11 mouse cellular contexts compared by ENCODE assay signal in the genomic region with DNA sequence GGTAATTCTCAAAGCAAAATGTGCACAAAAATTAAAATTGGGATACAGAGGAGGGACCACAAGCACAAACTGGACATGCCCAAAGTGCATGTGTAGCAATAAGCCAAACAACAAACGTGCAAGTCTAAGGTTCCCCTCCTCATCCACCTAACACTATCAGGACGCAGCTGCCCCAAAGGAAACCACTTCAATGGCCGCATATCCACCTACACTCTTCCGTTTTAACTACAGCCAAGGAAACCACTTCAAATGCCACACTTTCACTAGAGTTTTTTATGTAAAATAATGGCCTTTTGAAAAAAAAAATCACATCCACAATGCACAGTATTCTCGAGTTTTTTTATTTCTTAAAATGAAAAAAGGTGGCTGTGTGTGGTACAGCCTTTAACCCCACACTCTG. TPM values are rescaled to one million over a fixed set of nuclear protein-coding genes. Genes with fewer than 3 reads are reported as not detected.
DNase-seq lines count a peak whose midpoint lies in the region; ATAC-seq and TF ChIP-seq lines count a peak whose summit lies in the region.
"Had no signal": no experiment of that assay in that cellular context is flagged by ENCODE, and none has a peak within 500 bp of the region (broad histone marks: within the 10 kb centered on the region; RNA-seq: fewer than 3 reads in every experiment).

No protein-coding gene starts in this region.

- no peaks in the 10 kb centered on the region for H3K9me3 ChIP-seq in heart, embryonic 10.5 days
- H3K9me3 ChIP-seq in liver, embryonic 12.5 days (replicated peaks): no peaks in the 10 kb centered on the region
- H3K9me3 ChIP-seq in liver, embryonic 11.5 days (ENCODE audit: control insufficient read depth, low read length): no peaks in the 10 kb centered on the region
- H3K9me3 ChIP-seq in ES-Bruce4 (replicated peaks; ENCODE audit: control insufficient read depth, insufficient read depth, low read length, poor library complexity, severe bottlenecking): no peaks in the 10 kb centered on the region
- H3K9me3 ChIP-seq in liver, embryonic 13.5 days (replicated peaks): no peaks in the 10 kb centered on the region

- intact Hi-C loops in heart, adult 2 months (cut with DNase I): loop anchor here (10.0 kb wide), 1 partner anchor 214 kb away; a partner anchor contains a TSS

- 31% methylated on average over 5 of the region's 5 CpGs for WGBS in heart, adult 2 months
- WGBS in heart, embryonic 10.5 days: 86% methylated on average over 5 of the region's 5 CpGs
- WGBS in liver, embryonic 12.5 days (ENCODE audit: insufficient replicate concordance): 41% methylated on average over 5 of the region's 5 CpGs
- WGBS in liver, embryonic 11.5 days: 57% methylated on average over 5 of the region's 5 CpGs
- WGBS in liver, embryonic 13.5 days (ENCODE audit: insufficient replicate concordance): 37% methylated on average over 5 of the region's 5 CpGs

- DNase-seq in heart, adult 2 months: no peak
- DNase-seq in heart, embryonic 10.5 days (ENCODE audit: low spot score): no peak
- DNase-seq in liver, embryonic 11.5 days (ENCODE audit: low spot score): no peak
- no peak for DNase-seq in liver, embryonic 13.5 days
- no peak for DNase-seq in left cerebral cortex, adult 18-20 months (ENCODE audit: low spot score in 2 of 2)
- no peak for DNase-seq in layer of hippocampus, postnatal 25 days (ENCODE audit: extremely low spot score in 1 of 2, low spot score in 1 of 2)
- DNase-seq: adrenal gland, postnatal 25 days; right cerebral cortex, postnatal 4 days had no signal

- peaks cover 15% of the 10 kb centered on the region for H3K79me2 ChIP-seq in heart, adult 2 months (replicated peaks; ENCODE audit: control insufficient read depth, insufficient read depth, low read length)

- no peak for TF ChIP-seq POLR2A in heart, adult 2 months (IDR thresholded peaks at IDR 0.05; ENCODE audit: insufficient read depth, low read depth, low read length)
- no peak for TF ChIP-seq POLR2A in ES-Bruce4 (IDR thresholded peaks at IDR 0.05; ENCODE audit: insufficient read depth, low read length)

- H3K4me1 ChIP-seq in heart, adult 2 months (ENCODE audit: control insufficient read depth, insufficient read depth, low read length): peaks cover 26% of the 10 kb centered on the region
- H3K4me1 ChIP-seq in heart, embryonic 10.5 days: peaks cover 27% of the 10 kb centered on the region
- H3K4me1 ChIP-seq in liver, embryonic 12.5 days: peaks cover 75% of the 10 kb centered on the region
- peaks cover 37% of the 10 kb centered on the region for H3K4me1 ChIP-seq in liver, embryonic 11.5 days (replicated peaks; ENCODE audit: control insufficient read depth, insufficient read depth, low read length)
- H3K4me1 ChIP-seq in ES-Bruce4 (ENCODE audit: control insufficient read depth, insufficient read depth, low read length): no peaks in the 10 kb centered on the region
- H3K4me1 ChIP-seq in liver, embryonic 13.5 days (replicated peaks): peaks cover 78% of the 10 kb centered on the region

- no peak for TF ChIP-seq CTCF in heart, adult 2 months (IDR thresholded peaks at IDR 0.05)
- TF ChIP-seq CTCF in ES-Bruce4 (IDR thresholded peaks at IDR 0.05; ENCODE audit: low read depth, low read length): no peak

- H3K4me2 ChIP-seq in liver, embryonic 12.5 days: no peak overlapping the region
- H3K4me2 ChIP-seq in liver, embryonic 11.5 days: no peak overlapping the region
- no peak overlapping the region for H3K4me2 ChIP-seq in liver, embryonic 13.5 days
- H3K4me2 ChIP-seq: heart, embryonic 11.5 days had no signal

- no peak overlapping the region for H3K9ac ChIP-seq in heart, adult 2 months (ENCODE audit: low read depth, low read length)
- H3K9ac ChIP-seq in liver, embryonic 12.5 days: 0 out of 2 replicates have a peak overlapping the region, but pooled peaks have one; percentile 25
- no peak overlapping the region for H3K9ac ChIP-seq in liver, embryonic 11.5 days (ENCODE audit: low read depth, low read length)
- peak overlapping the region; percentile 32; the same call in 1 of the 2 replicates for H3K9ac ChIP-seq in ES-Bruce4 (ENCODE audit: low read depth, poor library complexity, severe bottlenecking)
- H3K9ac ChIP-seq in liver, embryonic 13.5 days: no peak overlapping the region

- H3K4me3 ChIP-seq in heart, adult 2 months: no peak overlapping the region
- H3K4me3 ChIP-seq in heart, embryonic 10.5 days: no peak overlapping the region
- H3K4me3 ChIP-seq in liver, embryonic 12.5 days: no peak overlapping the region
- no peak overlapping the region for H3K4me3 ChIP-seq in liver, embryonic 11.5 days (ENCODE audit: low read depth, low read length)
- H3K4me3 ChIP-seq in ES-Bruce4 (ENCODE audit: low read depth, low read length): no peak overlapping the region
- no peak overlapping the region for H3K4me3 ChIP-seq in liver, embryonic 13.5 days (replicated peaks)

- no peak for ATAC-seq in liver, embryonic 12.5 days
- no peak for ATAC-seq in liver, embryonic 11.5 days (replicated peaks; ENCODE audit: low FRiP score)
- no peak for ATAC-seq in liver, embryonic 13.5 days (ENCODE audit: low read depth)

- peaks cover 63% of the 10 kb centered on the region for H3K36me3 ChIP-seq in heart, adult 2 months (ENCODE audit: control insufficient read depth, insufficient read depth, low read length)
- H3K36me3 ChIP-seq in heart, embryonic 10.5 days: peaks cover 23% of the 10 kb centered on the region
- peaks cover 78% of the 10 kb centered on the region for H3K36me3 ChIP-seq in liver, embryonic 12.5 days
- peaks cover 14% of the 10 kb centered on the region for H3K36me3 ChIP-seq in liver, embryonic 11.5 days (ENCODE audit: control insufficient read depth, insufficient read depth, low read length)
- H3K36me3 ChIP-seq in ES-Bruce4 (ENCODE audit: control insufficient read depth, insufficient read depth, low read length, poor library complexity, severe bottlenecking): peaks cover 4% of the 10 kb centered on the region
- peaks cover 69% of the 10 kb centered on the region for H3K36me3 ChIP-seq in liver, embryonic 13.5 days

- H3K27me3 ChIP-seq in heart, adult 2 months (ENCODE audit: control insufficient read depth, insufficient read depth, low read length): no peaks in the 10 kb centered on the region
- no peaks in the 10 kb centered on the region for H3K27me3 ChIP-seq in heart, embryonic 10.5 days (ENCODE audit: insufficient read depth, poor library complexity, severe bottlenecking)
- no peaks in the 10 kb centered on the region for H3K27me3 ChIP-seq in liver, embryonic 12.5 days (replicated peaks)
- no peaks in the 10 kb centered on the region for H3K27me3 ChIP-seq in liver, embryonic 11.5 days (replicated peaks; ENCODE audit: control insufficient read depth, insufficient read depth, low read length)
- H3K27me3 ChIP-seq in ES-Bruce4 (ENCODE audit: control insufficient read depth, insufficient read depth, low read length, poor library complexity, severe bottlenecking): no peaks in the 10 kb centered on the region
- no peaks in the 10 kb centered on the region for H3K27me3 ChIP-seq in liver, embryonic 13.5 days

- no peak for TF ChIP-seq EP300 in heart, adult 2 months (IDR thresholded peaks at IDR 0.05; ENCODE audit: insufficient read depth, low read depth, low read length)
- no peak for TF ChIP-seq EP300 in ES-Bruce4 (IDR thresholded peaks at IDR 0.05; ENCODE audit: insufficient read depth, low read depth, low read length)

- H3K27ac ChIP-seq in heart, adult 2 months: peak overlapping the region; percentile 80
- H3K27ac ChIP-seq in heart, embryonic 10.5 days: no peak overlapping the region
- 0 out of 2 replicates have a peak overlapping the region, but pooled peaks have one; percentile 39 for H3K27ac ChIP-seq in liver, embryonic 12.5 days
- no peak overlapping the region for H3K27ac ChIP-seq in liver, embryonic 11.5 days (ENCODE audit: low read depth, low read length)
- H3K27ac ChIP-seq in ES-Bruce4 (ENCODE audit: insufficient read depth, low read length): peak overlapping the region; percentile 38; the same call in 1 of the 2 replicates
- peak overlapping the region; percentile 63 for H3K27ac ChIP-seq in liver, embryonic 13.5 days

RNA-seq across cellular contexts. Expression of a gene that starts 10.8 kb away (rescaled TPM):
- total RNA-seq in heart, adult 2 months (2021): 10 to 100 TPM; 38.1 to 43.3 TPM
- 32.9 and 38.0 TPM in 2 replicates for polyA plus RNA-seq in heart, adult 2 months (2012; rRNA removed)
- polyA plus RNA-seq in heart, embryonic 10.5 days (2016; fragmentation: Nextera tagmentation; extraction: Ambion mirVana): 43.6 and 46.0 TPM in 2 replicates
- polyA plus RNA-seq in liver, embryonic 12.5 days (2016; fragmentation: Nextera tagmentation; extraction: Ambion mirVana): 26.2 and 28.9 TPM in 2 replicates
- polyA plus RNA-seq in liver, embryonic 11.5 days (2014; fragmentation: Nextera tagmentation; extraction: Ambion mirVana): 30.9 and 34.5 TPM in 2 replicates
- polyA plus RNA-seq in ES-Bruce4 (2011; ENCODE audit: insufficient read depth, insufficient read length, low read depth, missing spikeins): 103 and 104 TPM in 2 replicates
- 18.8 and 25.6 TPM in 2 replicates for polyA plus RNA-seq in liver, embryonic 13.5 days (2015; fragmentation: Nextera tagmentation; extraction: Ambion mirVana)
- total RNA-seq in left cerebral cortex, adult 18-20 months (2021): 10 to 100 TPM; 50.2 to 57.2 TPM
- 10 to 100 TPM; 44.2 to 53.1 TPM for total RNA-seq in layer of hippocampus, postnatal 25 days (2021)

Comparison
In these comparisons a context has a peak if more than half of its experiments do, and no peak if none do; other contexts are left out.
1. H3K27ac ChIP-seq: peak in heart, adult 2 months (single experiment), liver, embryonic 12.5 days (single experiment), ES-Bruce4 (single experiment) and liver, embryonic 13.5 days (single experiment); none in heart, embryonic 10.5 days (single experiment) and liver, embryonic 11.5 days (single experiment).
2. H3K9ac ChIP-seq: peak in liver, embryonic 12.5 days (single experiment) and ES-Bruce4 (single experiment); none in heart, adult 2 months (single experiment), liver, embryonic 11.5 days (single experiment) and liver, embryonic 13.5 days (single experiment).